Mouse (Mus musculus) kidney, postnatal 14 days (tissue): ENCODE results near the gene Aldh1l1.

Experiments
- DNase-seq: peaks from one replicate; pipeline ENCODE4 v3.0.0; 2022; ENCODE audit warnings: mixed read lengths

The Aldh1l1 gene

DNA sequence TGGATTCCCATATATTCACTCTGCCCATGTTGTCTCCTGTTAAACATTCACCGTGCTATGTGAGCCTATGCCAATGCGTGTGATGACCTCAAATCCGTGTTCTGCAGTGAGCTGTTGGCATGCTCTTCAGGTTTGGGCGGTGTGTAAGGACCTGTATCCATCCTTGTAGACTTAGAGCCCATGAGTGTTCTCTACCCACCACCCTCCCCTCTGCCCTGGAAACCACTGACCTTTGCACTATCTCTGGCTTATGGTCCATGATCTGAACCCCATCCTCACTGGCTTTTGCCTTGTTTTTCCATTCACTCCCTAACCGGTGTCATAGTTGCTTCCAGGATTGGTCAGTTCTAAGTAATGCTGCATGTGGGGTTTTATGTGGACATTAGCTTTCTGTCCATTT, 67.5 kb downstream of the Aldh1l1 start:
- DNase-seq = peak; percentile 47

DNA sequence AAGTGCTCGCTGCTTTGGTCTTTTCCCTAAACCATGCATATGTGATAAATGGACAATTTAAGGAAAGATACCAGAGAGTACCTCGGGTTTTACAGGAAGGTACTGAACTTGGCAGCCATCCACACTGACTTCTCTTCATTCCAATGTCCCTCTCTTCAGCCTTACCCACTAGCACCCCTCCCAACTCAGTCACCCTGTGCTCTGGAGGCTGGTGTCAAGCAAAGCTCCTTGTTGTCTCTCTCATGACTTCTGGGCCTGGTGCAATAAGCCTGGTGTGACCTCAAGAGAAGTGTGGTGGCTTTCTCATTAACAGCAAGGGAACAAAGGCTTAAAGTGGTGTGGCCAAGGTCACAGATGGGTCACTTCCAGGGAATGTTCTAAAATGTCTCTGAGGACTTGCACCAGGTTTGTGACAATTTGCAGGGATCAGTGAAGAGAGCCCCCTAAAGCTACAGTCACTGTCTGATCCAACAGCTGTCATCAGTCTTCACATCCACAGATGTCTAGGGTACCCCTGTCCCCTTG, 70.4 kb downstream of the Aldh1l1 start:
- no peak for DNase-seq

DNA sequence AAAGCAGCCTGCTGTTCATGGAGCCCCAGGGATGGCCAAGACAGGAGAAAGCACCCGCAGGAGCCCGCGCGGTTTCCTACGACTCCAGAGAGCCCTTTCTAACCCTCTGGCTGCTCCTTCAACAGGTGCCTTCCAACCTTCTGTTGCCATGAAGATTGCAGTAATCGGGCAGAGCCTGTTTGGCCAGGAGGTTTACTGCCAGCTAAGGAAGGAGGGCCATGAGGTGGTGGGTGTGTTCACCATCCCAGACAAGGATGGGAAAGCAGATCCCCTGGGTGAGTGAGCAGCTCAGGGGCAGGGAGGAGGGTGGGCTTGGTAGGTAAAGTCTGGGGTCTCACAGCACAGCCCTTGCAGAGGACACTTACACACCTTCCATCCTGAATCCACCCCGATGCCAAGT, 70.8 kb downstream of the Aldh1l1 start:
- no peak for DNase-seq

DNA sequence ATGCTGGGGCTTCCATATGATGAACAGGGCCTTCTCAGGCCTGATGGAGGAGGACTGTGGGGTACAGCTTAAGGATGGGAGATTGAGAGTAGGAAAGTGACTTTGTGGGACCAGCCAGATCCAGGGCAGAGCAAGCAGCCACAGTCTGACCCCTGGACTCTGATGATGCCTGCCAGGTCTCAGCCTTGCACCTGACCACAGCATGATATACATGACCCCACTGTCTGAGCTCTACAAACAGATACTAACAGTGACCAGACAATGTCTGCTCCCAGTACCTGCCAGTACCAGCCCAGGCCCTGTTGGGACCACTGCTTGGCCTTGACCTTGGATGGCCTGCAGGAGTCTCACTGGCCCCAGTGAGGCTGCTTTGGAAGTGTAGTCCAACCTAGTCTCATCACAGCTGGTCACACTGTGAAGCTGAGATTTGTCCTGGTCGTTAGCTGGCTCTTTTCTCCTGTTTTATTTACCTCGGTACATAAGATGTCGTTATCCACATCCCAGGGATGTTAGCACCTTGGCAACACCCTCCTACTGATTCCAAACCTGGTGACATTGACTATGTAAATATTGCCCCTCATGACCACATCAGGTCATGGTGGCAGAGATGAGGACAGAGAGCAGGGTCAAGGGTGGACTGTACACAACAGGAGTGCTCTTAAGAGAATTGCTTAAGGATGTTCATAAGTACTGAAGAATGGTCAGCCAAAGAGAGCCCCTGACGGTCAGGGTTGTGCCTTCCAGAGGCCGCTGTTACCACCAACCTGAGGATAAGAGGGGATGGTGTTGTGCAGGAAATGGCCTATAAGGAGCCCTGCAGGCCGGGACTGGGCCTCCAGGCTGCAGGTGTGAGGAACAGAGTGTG, 71.8 kb downstream of the Aldh1l1 start:
- DNase-seq = no peak

DNA sequence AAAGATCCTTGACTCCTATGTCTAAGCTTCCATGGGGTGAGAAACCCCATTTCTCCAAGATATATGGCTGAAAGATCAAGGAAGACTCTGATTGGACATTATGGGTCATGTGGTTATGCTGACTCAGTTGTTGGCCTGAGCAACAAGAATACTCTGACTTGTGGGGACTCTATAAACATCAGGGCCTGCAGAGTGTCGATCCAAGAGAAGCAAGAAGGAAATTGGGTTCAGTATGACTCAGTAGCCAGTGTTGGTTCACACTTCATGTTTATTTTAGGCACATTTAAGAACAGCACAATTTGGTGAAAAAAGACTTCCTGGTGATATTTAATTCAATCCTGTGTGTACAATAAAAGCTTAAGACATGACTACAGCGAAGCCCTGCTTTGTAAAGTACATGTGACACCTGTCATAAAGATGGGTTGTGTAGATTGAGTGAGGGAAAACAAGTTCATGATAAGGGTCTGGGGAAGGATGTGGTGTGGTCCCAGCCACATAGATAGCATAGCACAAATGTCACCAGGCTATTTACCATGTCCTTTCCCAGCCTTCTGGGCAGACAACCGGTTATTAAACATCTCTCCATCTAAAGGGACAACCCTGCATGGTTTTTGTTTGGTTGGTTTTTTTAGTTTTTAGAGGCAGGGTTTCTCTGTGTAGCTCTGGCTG, 74.3 kb downstream of the Aldh1l1 start:
- no peak for DNase-seq

DNA sequence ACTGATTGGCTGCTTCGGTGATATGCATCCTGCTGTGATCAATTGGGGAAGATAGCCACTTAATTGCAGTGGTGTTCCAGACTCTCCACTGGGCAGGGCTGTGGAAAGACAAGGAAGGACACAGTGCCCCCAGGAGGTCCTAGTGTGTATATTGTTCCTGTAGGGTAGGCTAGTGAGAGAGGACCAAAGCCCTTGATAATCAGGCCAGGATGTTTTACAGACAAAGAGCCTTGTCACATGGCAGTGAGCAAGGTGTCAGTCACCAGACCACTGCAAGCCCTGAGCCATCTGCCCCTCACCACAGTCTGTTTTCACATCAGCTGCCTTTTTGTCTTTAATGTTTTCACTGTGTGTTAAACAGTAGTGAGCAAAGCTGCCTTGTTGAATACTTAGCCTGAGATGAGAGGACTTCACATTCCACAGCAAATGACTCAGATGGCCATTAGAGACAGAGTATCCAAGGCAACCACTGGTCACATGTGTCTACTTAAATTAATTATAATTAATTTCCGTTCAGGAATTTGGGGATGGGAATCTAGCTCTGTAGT, 75.1 kb downstream of the Aldh1l1 start:
- no peak for DNase-seq

DNA sequence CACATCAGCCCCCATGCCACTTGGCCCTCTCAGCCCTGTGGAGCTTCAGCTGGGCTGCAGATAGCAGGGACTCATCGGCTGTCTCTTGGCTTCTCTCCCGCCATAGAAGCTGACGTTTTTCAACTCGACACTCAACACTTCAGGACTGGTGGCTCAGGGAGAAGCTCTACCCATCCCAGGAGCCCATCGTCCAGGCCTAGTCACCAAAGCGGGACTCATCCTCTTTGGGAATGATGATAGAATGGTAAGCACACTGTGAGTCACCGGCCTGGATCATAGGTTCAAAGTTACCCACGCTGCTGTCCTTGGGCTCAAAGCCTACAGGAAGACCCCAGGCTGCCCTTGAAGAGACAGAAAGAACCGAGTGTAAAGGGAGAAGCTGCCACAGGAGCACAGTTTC, 78.0 kb downstream of the Aldh1l1 start:
- no peak for DNase-seq

DNA sequence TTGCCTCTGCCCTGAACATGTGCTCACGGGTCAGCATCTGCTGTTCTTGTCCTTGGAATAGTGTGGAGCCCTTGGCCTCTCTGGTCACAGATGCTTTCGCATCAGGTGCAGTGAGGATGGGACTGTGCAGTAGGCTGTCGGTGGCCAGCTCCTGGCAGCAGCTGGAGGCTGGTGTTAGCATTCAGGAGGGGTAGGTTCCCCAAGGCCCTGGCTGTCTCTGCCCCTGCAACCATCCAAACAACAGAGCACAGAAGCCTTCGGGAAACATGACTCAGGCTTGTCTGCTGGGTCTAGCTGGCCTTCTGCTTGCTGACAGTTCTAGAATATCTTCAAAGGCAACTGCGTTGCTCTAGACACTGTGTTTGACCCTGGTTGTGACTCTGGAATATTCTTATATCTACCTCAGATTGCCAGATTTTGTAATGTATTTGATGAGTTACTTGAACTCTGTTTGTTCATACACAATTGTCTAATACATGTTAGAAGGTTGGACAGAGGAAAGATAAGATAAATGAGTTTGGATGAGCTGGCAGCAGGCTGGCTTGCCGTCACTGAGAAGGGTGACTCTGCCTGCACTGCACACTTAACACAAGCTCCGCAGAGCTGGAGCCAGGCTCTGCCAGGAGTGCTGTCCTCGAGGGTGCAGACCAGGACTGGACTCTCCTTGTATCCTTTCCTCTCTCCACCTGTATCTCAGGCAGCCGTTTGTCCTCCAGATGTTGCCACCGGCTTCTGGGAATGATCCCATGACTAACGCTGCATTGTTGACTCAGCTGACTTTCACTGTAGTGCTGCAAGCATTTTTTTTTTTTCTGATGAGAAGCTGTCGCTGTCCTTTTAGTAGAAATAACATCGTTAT, 79.4 kb downstream of the Aldh1l1 start:
- DNase-seq = no peak

DNA sequence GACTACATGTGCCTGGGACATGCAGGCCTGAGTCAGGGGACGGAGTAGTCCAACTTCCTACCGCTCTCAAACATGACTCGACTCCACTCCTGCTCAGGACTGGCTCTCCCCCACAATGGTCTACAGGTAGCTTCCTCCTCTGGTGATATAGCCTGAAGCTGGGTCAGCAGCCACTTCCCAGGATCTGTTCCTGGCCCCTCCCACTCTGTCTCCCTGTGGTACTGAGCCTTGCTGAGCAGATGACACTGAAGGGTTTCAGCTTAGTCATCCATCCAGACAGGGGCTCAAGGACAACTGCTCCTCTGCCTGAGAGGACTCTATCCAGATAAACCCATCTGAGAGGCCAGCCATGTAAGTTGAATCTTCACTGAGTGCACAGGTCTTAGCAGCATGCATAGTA, 81.3 kb downstream of the Aldh1l1 start:
- DNase-seq = no peak

DNA sequence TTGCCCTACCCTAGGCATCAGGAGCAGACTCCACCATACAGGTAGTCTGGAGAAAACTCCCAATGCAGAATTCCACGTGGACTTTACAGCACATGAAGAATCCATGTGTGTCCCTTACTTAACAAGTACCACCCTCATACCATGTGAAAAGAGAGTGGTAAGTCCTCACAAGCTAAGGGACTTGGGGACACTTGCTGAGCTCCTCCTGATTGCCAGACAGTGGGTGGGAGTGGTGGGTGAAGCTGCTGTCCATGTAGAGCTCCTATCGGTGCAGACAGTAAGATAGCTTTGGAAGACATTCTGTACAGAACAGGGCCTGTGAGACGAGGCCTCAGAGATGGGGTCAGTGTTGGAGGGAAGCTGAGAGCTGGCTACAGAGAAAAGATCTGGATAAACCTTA, 81.7 kb downstream of the Aldh1l1 start:
- DNase-seq = no peak

DNA sequence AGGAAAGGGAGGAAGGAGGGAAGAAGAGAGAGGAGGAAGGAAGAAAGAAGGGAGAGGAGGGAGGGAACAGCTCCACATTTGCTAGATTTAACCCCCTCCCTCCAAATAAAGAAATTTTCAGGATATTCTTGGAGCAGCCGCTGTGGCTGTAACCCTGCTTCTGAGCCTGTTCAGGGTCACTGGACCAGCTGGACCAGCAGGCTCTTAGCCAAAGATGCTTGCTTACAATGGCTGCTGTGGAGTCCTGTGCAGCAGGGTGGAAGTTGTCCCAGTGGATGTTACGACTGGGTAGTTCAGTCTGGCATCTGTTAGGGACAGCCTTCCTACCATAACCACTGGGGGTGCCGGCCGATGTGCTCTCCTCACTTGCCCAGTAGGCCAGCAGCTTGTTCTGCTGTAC, 82.5 kb downstream of the Aldh1l1 start:
- DNase-seq = peak; percentile 41

DNA sequence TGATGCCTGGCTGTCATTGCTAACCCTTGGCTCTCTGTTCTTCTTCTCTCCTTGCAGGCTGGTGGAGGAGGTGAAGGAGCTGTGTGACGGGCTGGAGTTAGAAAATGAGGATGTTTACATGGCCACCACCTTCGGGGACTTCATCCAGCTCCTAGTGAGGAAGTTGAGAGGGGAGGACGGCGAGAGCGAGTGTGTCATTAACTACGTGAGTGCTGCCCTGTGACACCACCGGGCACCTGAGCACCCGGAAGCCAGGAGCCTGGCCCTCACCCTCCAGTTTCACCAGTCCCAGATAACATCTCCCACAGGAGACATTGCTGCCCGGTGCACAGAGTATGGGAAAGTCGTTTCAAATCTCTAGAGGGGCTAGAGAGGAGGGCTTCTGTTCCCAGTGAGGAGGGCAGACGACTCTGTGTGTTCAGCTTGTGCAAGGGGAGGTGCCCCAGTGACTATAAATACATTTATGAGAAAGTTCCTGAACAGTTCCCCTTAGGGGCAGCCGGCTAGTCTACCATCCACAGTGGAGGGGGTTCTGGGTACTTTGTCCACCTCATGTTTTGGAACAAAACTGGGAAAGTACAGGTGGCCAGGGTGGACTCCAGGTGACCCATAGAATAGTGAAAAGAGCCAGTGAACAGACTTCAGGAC, 83.6 kb downstream of the Aldh1l1 start:
- DNase-seq = no peak

DNA sequence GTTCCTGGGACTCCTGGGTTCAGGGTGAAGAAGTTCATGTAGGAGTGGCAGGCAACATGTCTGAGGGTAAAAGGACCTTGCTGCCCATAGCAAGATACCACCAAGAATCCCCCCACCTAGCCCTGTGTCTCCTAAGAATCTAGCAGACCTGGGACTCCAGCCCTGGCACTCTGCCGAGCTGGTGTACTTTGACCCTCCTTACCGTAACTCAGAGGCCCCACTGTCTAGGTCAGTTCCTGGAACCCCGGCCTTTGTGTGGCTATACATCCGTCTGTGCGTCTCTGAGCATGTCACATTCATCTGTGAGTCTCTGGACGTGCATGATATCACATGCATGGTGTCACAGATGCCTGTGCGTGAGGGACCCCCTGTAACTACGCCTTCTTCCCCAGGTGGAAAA, 84.2 kb downstream of the Aldh1l1 start:
- DNase-seq = peak; percentile 69

DNA sequence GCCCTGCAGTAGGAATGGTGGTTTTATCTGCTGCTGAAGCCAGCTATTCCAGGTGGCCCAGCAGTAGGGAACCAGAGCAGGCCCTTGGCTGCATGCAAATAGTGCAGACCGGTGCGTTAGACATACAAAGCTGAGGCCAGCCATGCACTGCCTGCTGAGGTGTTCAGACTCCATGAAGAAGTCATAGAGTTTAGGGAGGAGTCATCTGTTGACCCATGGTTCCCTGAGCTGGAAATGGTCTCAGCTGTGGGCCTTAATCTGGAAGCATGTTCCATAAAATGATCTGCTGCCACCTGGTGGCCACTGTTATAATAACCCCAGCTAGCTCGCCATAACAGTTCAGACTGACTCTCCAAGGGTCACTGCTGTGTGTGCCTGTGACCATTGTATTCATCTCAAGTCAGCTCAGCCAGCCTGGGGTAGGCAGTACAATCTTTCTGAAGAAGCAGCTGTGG, 89.1 kb downstream of the Aldh1l1 start:
- DNase-seq = peak; percentile 85

DNA sequence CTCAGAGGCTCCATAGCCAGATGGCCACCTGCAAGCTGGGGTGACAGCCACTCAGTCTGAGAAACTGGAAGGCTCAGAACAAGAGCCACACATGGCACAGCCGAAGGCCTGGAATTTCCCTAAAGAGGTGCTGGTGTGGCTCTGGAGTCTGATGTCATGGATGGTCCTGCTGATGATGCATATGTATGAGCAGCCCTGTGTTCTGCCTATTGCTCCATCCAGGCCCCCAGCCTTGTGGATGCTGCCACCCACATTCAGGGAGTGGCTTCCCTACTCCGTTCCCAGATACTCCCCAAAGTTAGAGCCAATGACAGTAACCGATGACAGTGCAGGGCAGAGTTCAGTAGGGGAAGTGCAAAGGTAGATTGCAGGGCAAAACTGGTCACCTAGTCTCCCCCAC, 91.9 kb downstream of the Aldh1l1 start:
- DNase-seq = no peak

DNA sequence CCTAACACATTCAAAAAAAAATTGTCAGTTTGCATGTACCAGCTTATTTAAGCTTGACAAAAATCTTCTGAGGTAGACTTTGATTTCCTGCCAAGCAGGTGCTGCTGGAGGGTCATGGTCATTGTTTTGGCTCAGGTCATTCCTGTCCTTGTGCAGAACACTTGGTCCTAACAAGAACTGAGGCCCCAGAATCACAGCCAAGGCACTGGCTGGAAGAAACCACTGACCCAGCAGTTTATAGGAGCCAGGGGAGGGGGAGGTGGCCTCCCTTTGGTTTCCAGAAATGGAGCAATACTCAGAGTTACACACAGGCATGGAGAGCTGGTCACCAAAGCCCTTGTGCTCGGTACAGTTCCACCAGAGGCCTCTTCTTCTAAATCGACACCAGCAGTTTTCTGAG, 96.1 kb downstream of the Aldh1l1 start:
- no peak for DNase-seq

DNA sequence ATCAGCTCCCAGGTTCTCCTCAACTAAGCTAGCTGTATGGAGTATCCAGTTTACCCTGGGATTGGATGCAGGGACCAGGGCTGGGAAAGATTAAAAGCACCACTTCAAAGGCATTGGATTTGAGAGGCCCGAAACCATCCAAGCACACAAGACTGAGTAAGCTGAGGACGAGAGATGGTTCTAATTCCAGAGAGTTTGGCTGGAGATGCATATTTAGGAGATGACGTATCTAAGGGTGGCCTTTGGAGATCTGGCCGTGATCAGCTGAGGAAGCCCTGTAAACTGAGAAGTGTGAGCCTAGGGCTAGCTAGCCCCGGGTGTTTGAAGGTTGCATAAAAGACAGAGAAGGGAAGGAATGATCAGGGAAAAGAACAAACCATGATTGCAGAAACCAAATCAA, 101.9 kb downstream of the Aldh1l1 start:
- no peak for DNase-seq

DNA sequence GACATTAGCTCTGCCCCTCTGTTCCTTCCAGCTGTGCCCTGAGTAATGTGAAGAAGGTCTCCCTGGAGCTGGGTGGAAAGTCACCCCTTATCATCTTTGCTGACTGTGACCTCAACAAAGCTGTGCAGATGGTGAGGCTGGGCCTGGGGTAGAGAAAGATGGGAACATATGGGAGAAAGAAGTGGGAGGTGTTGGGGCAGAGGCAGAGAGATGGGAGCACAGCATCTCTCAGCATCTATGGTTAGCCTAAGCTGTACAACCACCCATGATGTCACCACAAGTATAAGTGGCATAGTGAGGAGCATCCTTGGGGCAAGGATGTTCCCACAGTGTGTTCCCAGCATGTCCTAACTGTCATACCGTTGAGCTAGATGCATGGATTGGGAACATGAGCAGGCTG, 104.5 kb downstream of the Aldh1l1 start:
- no peak for DNase-seq

DNA sequence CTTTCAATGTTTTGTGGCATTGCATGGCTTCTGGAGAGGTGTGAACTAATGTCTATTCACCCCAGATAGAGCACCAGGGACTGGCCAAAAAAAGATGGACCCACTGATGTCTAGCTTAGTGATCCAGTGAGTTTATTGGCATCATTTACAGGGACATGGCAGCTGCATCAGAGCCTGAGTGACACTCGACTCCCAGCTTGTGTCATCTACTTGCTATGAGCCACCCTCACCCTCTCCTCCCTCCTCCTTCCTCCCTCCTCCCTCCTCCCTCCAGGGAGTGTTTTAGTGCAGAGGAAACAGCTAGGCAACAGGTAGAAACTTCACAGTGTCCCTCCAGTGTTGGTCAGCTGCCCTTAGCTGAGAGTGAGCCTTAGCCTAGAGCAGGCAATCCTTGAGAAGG, 108.7 kb downstream of the Aldh1l1 start:
- no peak for DNase-seq

DNA sequence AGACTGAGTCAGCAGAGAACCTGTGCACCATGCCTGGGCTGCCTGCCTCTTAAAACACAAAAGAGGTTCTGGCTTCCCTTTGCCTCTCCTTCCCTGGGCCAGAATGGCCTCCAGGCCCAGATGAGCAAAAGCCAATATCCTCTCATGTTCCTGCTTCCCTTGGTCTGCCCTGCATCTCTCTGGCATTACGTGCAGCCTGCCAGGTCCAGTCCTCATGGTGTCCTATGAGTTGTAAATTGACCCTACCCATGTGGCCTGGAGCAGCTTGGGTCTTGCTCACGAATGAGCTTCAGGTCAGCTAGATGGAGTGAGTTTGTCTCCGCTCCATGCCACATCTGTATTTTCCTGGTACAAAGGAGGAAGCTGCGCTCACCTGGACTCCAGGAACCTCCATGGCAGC, 110.8 kb downstream of the Aldh1l1 start:
- DNase-seq = no peak

DNA sequence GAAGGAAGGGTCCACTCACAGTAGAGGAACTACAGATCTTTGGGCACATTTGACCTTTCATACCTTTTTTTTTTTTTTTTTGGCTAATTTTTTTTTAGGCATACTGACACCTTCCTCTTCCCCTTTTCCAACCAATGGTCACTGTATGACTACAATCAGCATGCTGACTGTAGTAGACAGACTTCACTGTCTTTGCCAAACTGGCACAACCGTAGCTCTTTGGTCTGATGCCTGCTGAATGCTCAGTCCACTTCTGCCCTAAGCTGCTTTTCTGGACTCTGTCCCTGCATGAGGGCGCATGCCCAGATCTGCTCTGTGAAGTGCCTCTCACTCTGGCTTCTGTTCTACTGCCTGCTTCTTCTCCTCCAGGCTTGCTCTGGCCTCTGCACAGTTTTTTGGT, 111.4 kb downstream of the Aldh1l1 start:
- DNase-seq = peak; percentile 78

DNA sequence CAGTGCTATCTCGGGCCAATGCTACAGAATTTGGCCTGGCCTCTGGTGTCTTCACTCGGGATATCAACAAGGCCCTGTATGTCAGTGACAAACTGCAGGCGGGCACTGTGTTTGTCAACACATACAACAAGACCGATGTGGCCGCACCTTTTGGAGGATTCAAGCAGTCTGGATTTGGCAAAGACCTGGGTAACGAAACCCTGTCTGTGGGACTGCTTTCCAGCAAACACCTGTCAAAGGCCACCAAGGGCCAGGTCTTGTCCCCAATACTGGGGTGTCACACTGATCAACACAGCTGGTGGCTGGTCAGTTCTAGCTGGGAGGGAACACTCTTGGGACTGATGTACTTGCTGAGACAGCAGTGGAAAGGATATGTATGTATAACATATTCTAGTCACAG, 112.0 kb downstream of the Aldh1l1 start:
- no peak for DNase-seq
